Mouse (Mus musculus) ES-Bruce4 (cell line): ENCODE measurements around the gene Gm1123.

Source experiments
- CTCF ChIP-seq: IDR thresholded peaks from one replicate; pipeline ENCODE4 v1.8.1; 2011; ENCODE audit warnings: low read depth, low read length
- POLR2A ChIP-seq: IDR thresholded peaks from one replicate; pipeline ENCODE4 v1.8.1; 2011; ENCODE audit warnings: low read length; ENCODE audit not compliant: insufficient read depth

GRCm38 (mm10) chr9:98958628-98959027 lies 76.9 kb downstream of the Gm1123 start:
- no peak for TF ChIP-seq CTCF
- no peak for TF ChIP-seq POLR2A
